Mouse (Mus musculus) intestine, embryonic 14.5 days (tissue): Measurements from ENCODE around the gene Tbxas1. TPM values are rescaled to one million over a fixed set of nuclear protein-coding genes. Genes with fewer than 3 reads are reported as not detected.

Experiments used
- ATAC-seq: fragments of 200-750 bp; cut with Nextera tagmentation; replicated peaks from 2 replicates; pipeline ENCODE4 v1.8.0; 2017; ENCODE audit warnings: low read depth, moderate number of reproducible peaks, moderate TSS enrichment, moderate library complexity; ENCODE audit not compliant: low FRiP score, low TSS enrichment
- DNase-seq: peaks from one replicate; pipeline ENCODE4 v3.0.0-alpha.2; 2018; ENCODE audit warnings: low spot score
- H3K27ac ChIP-seq: fragments of 300-500 bp; sonication (generic); 2 replicates; pipeline ENCODE4 v1.5.1; 2014; ENCODE audit warnings: low read depth, mild to moderate bottlenecking, control low read depth
- H3K27me3 ChIP-seq: fragments of 300-500 bp; sonication (generic); replicated peaks from 2 replicates; pipeline ENCODE4 v1.6.1; 2014; ENCODE audit warnings: low read length, control low read depth; ENCODE audit not compliant: control insufficient read depth, insufficient read depth
- H3K36me3 ChIP-seq: fragments of 300-500 bp; sonication (generic); 2 replicates; pipeline ENCODE4 v1.6.1; 2014; ENCODE audit warnings: low read length, control low read depth; ENCODE audit not compliant: control insufficient read depth, insufficient read depth
- H3K4me1 ChIP-seq: fragments of 300-500 bp; sonication (generic); replicated peaks from 2 replicates; pipeline ENCODE4 v1.6.1; 2014; ENCODE audit warnings: low read length, control low read depth, mixed read lengths; ENCODE audit not compliant: control insufficient read depth, insufficient read depth
- H3K4me2 ChIP-seq: fragments of 300-500 bp; sonication (generic); 2 replicates; pipeline ENCODE4 v1.6.1; 2014; ENCODE audit warnings: low read length
- H3K4me3 ChIP-seq: fragments of 300-500 bp; sonication (generic); 2 replicates; pipeline ENCODE4 v1.5.1; 2014; ENCODE audit warnings: low read depth, low read length, control low read depth, mixed read lengths
- H3K9ac ChIP-seq: fragments of 300-500 bp; sonication (generic); 2 replicates; pipeline ENCODE4 v1.6.1; 2014; ENCODE audit warnings: mild to moderate bottlenecking, low read length
- H3K9me3 ChIP-seq: fragments of 300-500 bp; sonication (generic); 2 replicates; pipeline ENCODE4 v1.6.1; 2016; ENCODE audit warnings: low read length, control low read depth; ENCODE audit not compliant: control insufficient read depth
- WGBS: fragments of 180-500 bp; shearing (Covaris S2); extraction: QIAGEN DNeasy Blood & Tissue Kit; methylation state at CpG from one replicate; pipeline ENCODE4 v1.1.7; 2014; 5-methylcytosine and 5-hydroxymethylcytosine counted together
- polyA plus RNA-seq: library from polyadenylated mRNA; unstranded; fragments of >200 nt; fragmentation: Nextera tagmentation; extraction: Ambion mirVana; gene quantifications from 2 replicates; pipeline ENCODE4 v1.2.1, GENCODE M21; 2014

The Tbxas1 gene
- polyA plus RNA-seq, 1 experiment from 2014 or later = 2.1 TPM

DNA sequence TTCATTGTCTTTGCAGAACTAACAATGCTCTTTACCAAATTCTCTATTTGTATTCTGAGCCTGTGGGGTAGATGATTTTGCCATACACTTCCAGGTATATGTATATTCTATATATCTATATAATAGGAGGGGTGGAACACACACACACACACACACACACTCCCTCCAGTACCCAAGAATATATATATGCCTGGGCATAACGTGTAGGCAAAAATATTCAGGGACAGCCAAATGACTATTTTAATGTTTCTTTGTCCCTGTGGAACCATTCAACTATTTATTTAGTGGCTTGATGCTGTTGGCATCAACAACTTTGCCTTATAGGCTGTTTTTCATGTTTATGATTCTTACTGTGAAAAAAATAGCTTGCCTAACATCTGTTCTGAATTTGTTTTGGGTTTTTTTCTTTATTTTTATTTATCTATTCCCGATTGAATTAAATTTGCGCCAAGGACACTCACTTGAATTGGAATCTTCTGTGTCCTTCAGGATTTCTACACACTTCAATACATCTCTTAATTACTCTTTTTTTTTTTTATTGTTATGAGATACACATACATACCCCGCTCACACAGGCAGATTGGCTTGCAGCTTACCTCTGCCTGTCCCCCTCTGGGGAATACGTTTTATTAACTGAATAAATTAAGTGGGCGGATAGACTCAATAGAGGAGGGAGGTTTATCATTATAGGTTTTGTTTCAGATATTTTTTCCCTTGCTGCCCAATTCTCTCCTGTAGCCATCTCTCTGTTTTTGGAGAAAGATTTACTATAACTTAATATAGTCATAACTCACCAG is 94.9 kb downstream of the Tbxas1 start:
- Histone ChIP-seq H3K4me3 (no peak overlapping the region), H3K27me3 (no peaks in the 10 kb centered on the region), H3K4me1 (no peaks in the 10 kb centered on the region), H3K36me3 (no peaks in the 10 kb centered on the region), H3K4me2 (no peak overlapping the region), H3K27ac (no peak overlapping the region), H3K9me3 (no peaks in the 10 kb centered on the region; the same call in 1 of the 2 replicates), H3K9ac (no peak overlapping the region)
- 87% methylated on average over 6 of the region's 6 CpGs for WGBS
- no peak for ATAC-seq
- DNase-seq = no peak

DNA sequence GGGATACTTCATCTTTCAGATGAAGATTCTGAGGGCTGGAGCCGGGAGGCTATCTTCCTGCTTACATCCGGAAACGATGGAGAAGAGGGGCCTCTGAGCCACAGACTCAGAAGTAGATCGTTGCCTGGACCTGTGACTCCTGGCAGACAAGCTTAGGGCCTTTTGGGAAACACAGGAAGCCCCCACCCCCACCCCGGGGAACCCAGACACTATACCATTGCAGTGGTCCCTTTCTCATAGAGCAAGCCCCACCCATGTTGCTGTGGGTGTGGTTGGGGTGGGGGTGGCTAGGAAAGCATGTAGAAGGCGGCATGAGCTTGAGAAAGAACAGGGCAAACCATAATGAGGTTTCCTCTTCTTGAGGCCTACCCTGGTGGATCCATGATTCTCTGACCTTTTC is 95.6 kb downstream of the Tbxas1 start:
- H3K27me3 ChIP-seq = no peaks in the 10 kb centered on the region
- ATAC-seq = no peak
- no peak overlapping the region for H3K9ac ChIP-seq
- no peak overlapping the region for H3K4me3 ChIP-seq
- 68% methylated on average over 6 of the region's 6 CpGs for whole genome bisulfite sequencing
- no peak for DNase-seq
- no peak overlapping the region for H3K27ac ChIP-seq
- no peak overlapping the region for H3K4me2 ChIP-seq
- no peaks in the 10 kb centered on the region for H3K4me1 ChIP-seq
- no peaks in the 10 kb centered on the region; the same call in 1 of the 2 replicates for H3K9me3 ChIP-seq
- H3K36me3 ChIP-seq = no peaks in the 10 kb centered on the region

DNA sequence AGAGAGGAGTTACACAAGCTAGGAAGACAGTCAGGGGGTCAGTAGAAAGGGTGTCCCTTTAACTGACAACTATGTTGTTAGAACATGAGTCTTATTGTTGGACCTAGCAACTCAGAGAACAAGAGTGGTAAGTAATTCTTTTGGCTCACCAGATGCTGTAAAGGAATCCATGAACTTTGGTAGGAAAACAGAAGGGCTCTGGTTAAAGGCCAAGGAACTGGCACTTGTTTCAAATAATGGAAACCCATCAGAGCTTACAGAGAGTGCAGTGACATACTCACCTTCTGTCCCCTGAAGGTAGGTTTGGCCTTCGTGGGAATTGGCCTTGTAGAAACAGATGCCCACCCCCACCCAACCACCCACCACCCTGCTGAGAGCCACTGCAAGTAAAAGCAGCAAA is 97.6 kb downstream of the Tbxas1 start:
- ATAC-seq (no peak), DNase-seq (no peak)
- 50% methylated on average over 1 of the region's 1 CpGs for WGBS
- Histone ChIP-seq H3K27me3 (no peaks in the 10 kb centered on the region), H3K36me3 (no peaks in the 10 kb centered on the region), H3K9me3 (no peaks in the 10 kb centered on the region; the same call in 1 of the 2 replicates), H3K4me3 (no peak overlapping the region), H3K4me1 (no peaks in the 10 kb centered on the region), H3K27ac (no peak overlapping the region), H3K9ac (no peak overlapping the region), H3K4me2 (no peak overlapping the region)

DNA sequence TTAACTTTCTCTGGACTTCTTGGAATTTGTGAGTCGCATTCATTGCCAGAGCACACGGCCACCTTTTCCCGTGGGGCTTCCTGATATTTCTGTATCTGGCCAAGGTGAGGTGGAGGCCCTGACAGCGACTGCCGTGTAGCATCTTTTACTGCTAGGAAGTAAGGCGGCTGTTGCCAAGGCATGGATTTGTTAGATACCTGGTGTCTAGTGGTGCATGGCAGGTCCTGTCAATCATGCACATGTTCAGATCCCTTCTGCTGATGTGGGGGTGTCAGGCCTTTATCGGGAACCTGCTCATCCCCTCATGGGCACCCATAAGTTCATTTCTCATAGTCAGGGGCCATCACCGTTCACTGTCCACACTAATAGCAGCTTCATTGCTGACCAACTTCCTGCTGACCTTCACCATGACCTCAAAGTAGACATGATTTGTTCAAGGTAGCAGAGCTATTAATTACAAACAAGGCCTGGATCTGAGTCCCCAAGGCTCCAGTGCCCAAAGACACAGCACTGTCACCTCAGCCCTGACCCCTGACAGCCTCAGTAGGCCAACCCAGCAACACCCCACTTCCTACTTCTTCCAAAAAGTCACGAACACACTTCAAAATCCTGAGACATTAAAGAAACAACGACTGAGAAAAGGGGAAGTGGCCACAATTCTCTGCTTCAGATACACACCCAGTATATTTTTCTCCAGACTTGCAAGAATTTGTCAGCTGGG is 98.4 kb downstream of the Tbxas1 start:
- ATAC-seq (no peak), DNase-seq (no peak)
- no peaks in the 10 kb centered on the region for H3K27me3 ChIP-seq
- H3K4me2 ChIP-seq = no peak overlapping the region
- no peak overlapping the region for H3K27ac ChIP-seq
- no peaks in the 10 kb centered on the region for H3K4me1 ChIP-seq
- no peaks in the 10 kb centered on the region for H3K36me3 ChIP-seq
- no peak overlapping the region for H3K4me3 ChIP-seq
- WGBS = 81% methylated on average over 10 of the region's 10 CpGs
- H3K9ac ChIP-seq = no peak overlapping the region
- H3K9me3 ChIP-seq = no peaks in the 10 kb centered on the region; the same call in 1 of the 2 replicates

DNA sequence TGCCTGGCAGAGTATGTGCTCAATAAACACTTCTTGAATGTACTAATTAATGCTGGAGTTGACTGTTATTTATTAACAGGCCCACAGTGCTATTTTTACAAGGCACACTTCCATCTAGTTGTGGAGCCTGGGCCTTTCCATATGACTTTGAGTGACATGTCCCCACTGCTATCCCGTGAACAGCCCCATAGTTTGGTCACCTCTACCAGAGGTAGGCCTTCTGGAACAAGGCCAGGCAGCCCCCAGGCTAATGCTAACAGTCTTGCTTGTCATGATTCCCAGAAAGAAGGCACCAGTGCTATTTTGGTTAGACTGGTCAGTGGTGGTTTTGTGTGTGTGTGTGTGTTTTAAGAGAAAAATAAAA is 98.9 kb downstream of the Tbxas1 start:
- Histone ChIP-seq H3K36me3 (no peaks in the 10 kb centered on the region), H3K4me3 (no peak overlapping the region), H3K27me3 (no peaks in the 10 kb centered on the region), H3K4me2 (no peak overlapping the region), H3K27ac (no peak overlapping the region), H3K9me3 (no peaks in the 10 kb centered on the region; the same call in 1 of the 2 replicates), H3K4me1 (no peaks in the 10 kb centered on the region), H3K9ac (no peak overlapping the region)
- DNase-seq (no peak), ATAC-seq (no peak)
- 66% methylated on average over 1 of the region's 1 CpGs for WGBS

GRCm38 (mm10) chr6:38974536-38975268 is 99.5 kb downstream of the Tbxas1 start:
- Histone ChIP-seq H3K4me1 (no peaks in the 10 kb centered on the region), H3K9me3 (no peaks in the 10 kb centered on the region; the same call in 1 of the 2 replicates), H3K4me2 (no peak overlapping the region), H3K36me3 (no peaks in the 10 kb centered on the region), H3K27ac (no peak overlapping the region), H3K9ac (no peak overlapping the region), H3K4me3 (no peak overlapping the region), H3K27me3 (no peaks in the 10 kb centered on the region)
- DNase-seq (no peak), ATAC-seq (no peak)
- 91% methylated on average over 8 of the region's 8 CpGs for WGBS

DNA sequence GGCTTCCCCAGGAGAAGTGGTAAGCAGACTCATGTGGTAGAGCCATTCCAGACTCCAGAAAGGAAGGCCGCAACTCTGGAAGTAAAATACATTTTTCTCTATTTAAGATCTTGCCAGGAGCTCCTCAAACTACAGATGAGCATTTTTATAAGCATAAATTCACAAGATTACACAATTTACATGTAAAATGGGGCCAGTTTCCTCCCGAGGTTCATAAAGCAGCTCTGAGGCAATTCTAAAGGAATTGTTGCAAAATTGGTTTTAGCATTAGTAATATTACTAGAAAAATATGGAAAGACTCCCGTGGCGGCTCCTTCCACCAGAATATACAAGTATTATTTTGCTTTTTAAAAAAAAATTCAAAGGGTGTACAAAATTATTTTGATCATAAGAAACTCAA is 100.7 kb downstream of the Tbxas1 start:
- H3K27ac ChIP-seq = no peak overlapping the region
- H3K4me2 ChIP-seq = no peak overlapping the region
- 83% methylated on average over 4 of the region's 4 CpGs for WGBS
- H3K9ac ChIP-seq = no peak overlapping the region
- no peaks in the 10 kb centered on the region for H3K27me3 ChIP-seq
- H3K4me1 ChIP-seq = no peaks in the 10 kb centered on the region
- H3K36me3 ChIP-seq = no peaks in the 10 kb centered on the region
- ATAC-seq (no peak), DNase-seq (no peak)
- H3K4me3 ChIP-seq = no peak overlapping the region
- no peaks in the 10 kb centered on the region; the same call in 1 of the 2 replicates for H3K9me3 ChIP-seq

DNA sequence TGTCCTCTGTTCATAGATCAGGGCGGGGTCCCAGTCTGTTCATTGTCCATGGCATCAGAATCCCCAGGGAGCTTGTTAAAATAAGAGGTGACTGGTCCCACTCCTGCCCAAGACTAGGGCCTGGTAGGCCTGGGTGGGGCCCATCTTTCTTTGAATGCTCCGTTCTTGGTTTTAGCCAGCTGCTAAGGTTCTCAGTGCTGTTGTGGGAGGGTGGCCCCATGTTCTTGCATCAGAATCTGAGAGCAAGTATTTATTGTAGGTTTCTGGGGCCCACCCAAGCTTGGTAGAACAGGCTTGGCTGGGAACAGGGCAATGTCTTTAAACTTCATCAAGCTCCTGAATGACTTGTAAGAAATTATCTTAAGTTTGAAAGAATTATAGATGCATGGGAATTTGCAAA is 101.2 kb downstream of the Tbxas1 start:
- DNase-seq (no peak), ATAC-seq (no peak)
- Histone ChIP-seq H3K27me3 (no peaks in the 10 kb centered on the region), H3K36me3 (no peaks in the 10 kb centered on the region), H3K4me1 (peaks cover 1% of the 10 kb centered on the region), H3K9me3 (no peaks in the 10 kb centered on the region; the same call in 1 of the 2 replicates), H3K9ac (no peak overlapping the region), H3K4me2 (no peak overlapping the region), H3K4me3 (no peak overlapping the region), H3K27ac (no peak overlapping the region)
- WGBS = 73% methylated on average over 2 of the region's 2 CpGs
